Mouse (Mus musculus): Measurements from ENCODE around the gene Wasf2. TPM values are rescaled to one million over a fixed set of nuclear protein-coding genes. Genes with fewer than 3 reads are reported as not detected.

The Wasf2 gene
- polyA plus RNA-seq, 1 experiment from 2014 or later, result 27.4 TPM

DNA sequence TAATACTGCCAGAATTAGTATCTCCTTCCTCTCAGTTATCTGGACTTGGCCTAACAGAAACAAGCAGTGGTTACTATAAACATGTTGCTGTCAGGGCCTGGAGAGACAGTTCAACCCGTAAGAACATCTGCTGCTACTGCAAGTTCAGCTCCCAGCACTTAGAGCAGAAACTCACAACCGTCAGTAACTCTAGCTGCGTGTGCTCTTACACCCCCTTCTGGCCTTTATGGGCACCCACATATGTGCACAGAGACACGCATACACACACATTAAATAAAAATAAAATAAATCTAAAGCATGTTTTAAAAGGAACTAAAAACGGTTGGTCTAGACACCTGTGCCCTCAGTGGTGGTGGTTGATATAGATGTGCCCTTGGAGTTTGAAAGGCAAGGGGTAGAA is 56.6 kb downstream of the Wasf2 start:
- Histone ChIP-seq H3K36me3 (replicated peaks) (peaks cover 6% of the 10 kb centered on the region; the same call in 1 of the 2 replicates), H3K4me1 (0 out of 2 replicates have a peak, but pooled peaks cover 11% of the 10 kb centered on the region), H3K9ac (no peak overlapping the region), H3K4me2 (no peak overlapping the region), H3K4me3 (no peak overlapping the region), H3K27me3 (replicated peaks) (no peaks in the 10 kb centered on the region), H3K9me3 (no peaks in the 10 kb centered on the region), H3K27ac (no peak overlapping the region)
- no peak for ATAC-seq (replicated peaks)
- 95% methylated on average over 5 of the region's 5 CpGs for WGBS

DNA sequence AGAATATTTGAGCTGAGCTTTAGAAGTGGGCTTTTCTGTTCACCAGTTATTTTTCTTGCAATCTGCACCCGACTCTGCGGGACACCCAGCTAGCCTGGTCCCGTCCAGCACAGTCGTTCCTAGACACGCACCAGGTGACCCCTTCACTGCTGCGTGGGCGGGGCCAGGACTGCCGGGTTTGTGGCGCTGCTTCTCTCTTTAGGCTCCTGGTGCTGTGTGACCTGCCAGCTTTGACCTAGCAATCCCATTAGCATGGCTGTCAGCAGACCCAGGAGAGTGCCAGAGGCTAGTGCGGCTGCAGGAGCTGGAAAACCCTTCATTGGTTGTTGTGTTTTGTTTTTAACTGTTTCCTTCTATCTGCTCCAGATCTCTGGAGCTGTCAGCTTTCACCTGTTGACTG is 59.1 kb downstream of the Wasf2 start:
- Histone ChIP-seq H3K36me3 (replicated peaks) (peaks cover 14% of the 10 kb centered on the region; the same call in 1 of the 2 replicates), H3K27me3 (replicated peaks) (no peaks in the 10 kb centered on the region), H3K4me3 (no peak overlapping the region), H3K4me1 (0 out of 2 replicates have a peak, but pooled peaks cover 4% of the 10 kb centered on the region), H3K9me3 (no peaks in the 10 kb centered on the region), H3K9ac (no peak overlapping the region), H3K4me2 (no peak overlapping the region), H3K27ac (no peak overlapping the region)
- WGBS, result 56% methylated on average over 10 of the region's 10 CpGs
- no peak for ATAC-seq (replicated peaks)

DNA sequence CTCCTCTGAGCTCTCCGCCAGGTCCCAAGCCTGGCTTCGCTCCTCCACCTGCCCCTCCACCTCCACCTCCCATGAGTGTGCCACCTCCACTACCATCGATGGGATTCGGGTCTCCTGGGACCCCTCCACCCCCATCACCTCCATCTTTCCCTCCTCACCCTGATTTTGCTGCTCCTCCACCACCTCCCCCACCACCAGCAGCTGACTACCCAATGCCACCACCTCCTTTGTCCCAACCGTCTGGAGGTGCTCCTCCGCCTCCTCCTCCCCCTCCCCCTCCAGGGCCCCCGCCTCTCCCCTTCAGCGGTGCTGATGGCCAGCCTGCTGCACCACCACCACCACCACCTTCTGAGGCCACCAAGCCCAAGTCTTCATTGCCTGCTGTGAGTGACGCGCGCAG is 64.2 kb downstream of the Wasf2 start:
- no peak for ATAC-seq (replicated peaks)
- Histone ChIP-seq H3K36me3 (replicated peaks) (peaks cover 11% of the 10 kb centered on the region; the same call in 1 of the 2 replicates), H3K9ac (no peak overlapping the region), H3K9me3 (no peaks in the 10 kb centered on the region), H3K27ac (no peak overlapping the region), H3K27me3 (replicated peaks) (no peaks in the 10 kb centered on the region), H3K4me3 (no peak overlapping the region), H3K4me2 (no peak overlapping the region), H3K4me1 (peaks cover 38% of the 10 kb centered on the region)
- 90% methylated on average over 11 of the region's 11 CpGs for WGBS

DNA sequence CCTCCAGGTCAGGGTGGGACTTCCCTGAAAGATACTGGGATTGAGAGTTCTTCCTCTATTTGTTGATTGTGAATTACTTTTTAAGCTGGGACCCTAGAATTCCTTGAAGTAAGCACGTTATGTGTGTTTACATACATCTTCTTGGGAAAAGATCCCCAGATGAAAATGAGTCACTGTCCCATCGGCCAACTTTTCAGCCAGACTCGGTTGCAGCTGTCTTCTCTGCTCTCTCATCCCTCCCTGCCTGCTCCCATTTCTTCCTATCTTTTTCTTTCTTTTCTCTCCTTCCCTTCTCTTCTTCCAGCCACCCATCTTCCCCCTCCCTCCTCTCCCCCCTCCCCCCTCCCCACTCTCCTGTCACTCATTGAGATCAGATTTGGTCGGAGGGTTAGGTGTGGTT is 64.7 kb downstream of the Wasf2 start:
- peaks cover 11% of the 10 kb centered on the region; the same call in 1 of the 2 replicates for H3K36me3 ChIP-seq (replicated peaks)
- H3K9me3 ChIP-seq, result no peaks in the 10 kb centered on the region
- peaks cover 43% of the 10 kb centered on the region for H3K4me1 ChIP-seq
- no peak overlapping the region for H3K4me3 ChIP-seq
- 69% methylated on average over 4 of the region's 4 CpGs for WGBS
- ATAC-seq (replicated peaks), result no peak
- H3K27me3 ChIP-seq (replicated peaks), result no peaks in the 10 kb centered on the region
- H3K27ac ChIP-seq, result no peak overlapping the region
- no peak overlapping the region for H3K4me2 ChIP-seq
- H3K9ac ChIP-seq, result no peak overlapping the region

GRCm38 (mm10) chr4:133196136-133196535 is 65.8 kb downstream of the Wasf2 start:
- H3K27me3 ChIP-seq (replicated peaks), result no peaks in the 10 kb centered on the region
- WGBS, result 82% methylated on average over 2 of the region's 2 CpGs
- H3K4me3 ChIP-seq, result no peak overlapping the region
- no peak overlapping the region for H3K9ac ChIP-seq
- no peak for ATAC-seq (replicated peaks)
- H3K4me1 ChIP-seq, result peaks cover 54% of the 10 kb centered on the region
- peak overlapping the region; percentile 84 for H3K27ac ChIP-seq
- peaks cover 11% of the 10 kb centered on the region; the same call in 1 of the 2 replicates for H3K36me3 ChIP-seq (replicated peaks)
- H3K9me3 ChIP-seq, result no peaks in the 10 kb centered on the region
- no peak overlapping the region for H3K4me2 ChIP-seq

GRCm38 (mm10) chr4:133196852-133197251 is 66.5 kb downstream of the Wasf2 start:
- ATAC-seq (replicated peaks), result peak; percentile 45; the same call in 1 of the 2 replicates
- 10% methylated on average over 7 of the region's 7 CpGs for WGBS
- Histone ChIP-seq H3K27ac (peak overlapping the region; percentile 84), H3K36me3 (replicated peaks) (peaks cover 8% of the 10 kb centered on the region; the same call in 1 of the 2 replicates), H3K9ac (no peak overlapping the region), H3K4me3 (no peak overlapping the region), H3K4me2 (no peak overlapping the region), H3K27me3 (replicated peaks) (no peaks in the 10 kb centered on the region), H3K9me3 (no peaks in the 10 kb centered on the region), H3K4me1 (peaks cover 57% of the 10 kb centered on the region)

- Histone ChIP-seq H3K4me3 (no peak overlapping the region), H3K4me2 (no peak overlapping the region), H3K9ac (no peak overlapping the region; the same call in 1 of the 2 replicates), H3K27me3 (replicated peaks) (no peaks in the 10 kb centered on the region), H3K9me3 (no peaks in the 10 kb centered on the region), H3K36me3 (replicated peaks) (peaks cover 5% of the 10 kb centered on the region; the same call in 1 of the 2 replicates), H3K4me1 (peaks cover 57% of the 10 kb centered on the region), H3K27ac (peak overlapping the region; percentile 84)
- peak; percentile 19 for ATAC-seq (replicated peaks)
- WGBS, result 6% methylated on average over 5 of the region's 5 CpGs
Observed at GRCm38 (mm10) chr4:133197355-133197754, 67.0 kb downstream of the Wasf2 start.

GRCm38 (mm10) chr4:133197801-133198286 is 67.5 kb downstream of the Wasf2 start:
- Histone ChIP-seq H3K4me2 (no peak overlapping the region), H3K36me3 (replicated peaks) (peaks cover 3% of the 10 kb centered on the region; the same call in 1 of the 2 replicates), H3K27ac (peak overlapping the region; percentile 84), H3K9me3 (no peaks in the 10 kb centered on the region), H3K4me1 (peaks cover 57% of the 10 kb centered on the region), H3K27me3 (replicated peaks) (no peaks in the 10 kb centered on the region), H3K9ac (no peak overlapping the region; the same call in 1 of the 2 replicates), H3K4me3 (no peak overlapping the region)
- WGBS, result 11% methylated on average over 13 of the region's 13 CpGs
- ATAC-seq (replicated peaks), result peak; percentile 50; the same call in 1 of the 2 replicates

- Histone ChIP-seq H3K9ac (0 out of 2 replicates have a peak overlapping the region, but pooled peaks have one; percentile 2), H3K27ac (peak overlapping the region; percentile 84), H3K4me1 (peaks cover 59% of the 10 kb centered on the region), H3K9me3 (no peaks in the 10 kb centered on the region), H3K4me3 (no peak overlapping the region), H3K36me3 (replicated peaks) (peaks cover 2% of the 10 kb centered on the region; the same call in 1 of the 2 replicates), H3K4me2 (no peak overlapping the region), H3K27me3 (replicated peaks) (no peaks in the 10 kb centered on the region)
- ATAC-seq (replicated peaks), result no peak; the same call in 1 of the 2 replicates
- 17% methylated on average over 19 of the region's 19 CpGs for WGBS
Observed at GRCm38 (mm10) chr4:133198337-133199180, 68.3 kb downstream of the Wasf2 start.

- H3K4me2 ChIP-seq, result no peak overlapping the region
- H3K27me3 ChIP-seq (replicated peaks), result no peaks in the 10 kb centered on the region
- WGBS, result 74% methylated on average over 6 of the region's 6 CpGs
- H3K36me3 ChIP-seq (replicated peaks), result no peaks in the 10 kb centered on the region; the same call in 1 of the 2 replicates
- no peaks in the 10 kb centered on the region for H3K9me3 ChIP-seq
- no peak overlapping the region for H3K4me3 ChIP-seq
- no peak for ATAC-seq (replicated peaks)
- no peak overlapping the region for H3K27ac ChIP-seq
- H3K4me1 ChIP-seq, result peaks cover 68% of the 10 kb centered on the region
- no peak overlapping the region for H3K9ac ChIP-seq
Observed at GRCm38 (mm10) chr4:133199743-133200142, 69.4 kb downstream of the Wasf2 start.

- H3K27ac ChIP-seq, result peak overlapping the region; percentile 6; the same call in 1 of the 2 replicates
- no peak overlapping the region for H3K4me2 ChIP-seq
- no peaks in the 10 kb centered on the region for H3K27me3 ChIP-seq (replicated peaks)
- no peak for ATAC-seq (replicated peaks)
- no peaks in the 10 kb centered on the region for H3K9me3 ChIP-seq
- no peak overlapping the region for H3K9ac ChIP-seq
- WGBS, result 42% methylated on average over 21 of the region's 21 CpGs
- no peaks in the 10 kb centered on the region; the same call in 1 of the 2 replicates for H3K36me3 ChIP-seq (replicated peaks)
- no peak overlapping the region for H3K4me3 ChIP-seq
- peaks cover 71% of the 10 kb centered on the region for H3K4me1 ChIP-seq
Observed at GRCm38 (mm10) chr4:133200343-133200742, 70.0 kb downstream of the Wasf2 start.

- H3K27ac ChIP-seq, result peak overlapping the region; percentile 6
- 63% methylated on average over 8 of the region's 8 CpGs for WGBS
- no peaks in the 10 kb centered on the region for H3K9me3 ChIP-seq
- H3K4me3 ChIP-seq, result no peak overlapping the region
- H3K4me1 ChIP-seq, result peaks cover 67% of the 10 kb centered on the region
- H3K36me3 ChIP-seq (replicated peaks), result no peaks in the 10 kb centered on the region; the same call in 1 of the 2 replicates
- no peak overlapping the region for H3K9ac ChIP-seq
- H3K27me3 ChIP-seq (replicated peaks), result no peaks in the 10 kb centered on the region
- no peak overlapping the region for H3K4me2 ChIP-seq
- no peak for ATAC-seq (replicated peaks)
Observed at GRCm38 (mm10) chr4:133201006-133201771, 70.9 kb downstream of the Wasf2 start.

Measured in midbrain, embryonic 15.5 days (tissue).